Mouse (Mus musculus): Measurements from ENCODE around the gene Rnf26. TPM values are rescaled to one million over a fixed set of nuclear protein-coding genes. Genes with fewer than 3 reads are reported as not detected.
A peak's percentile ranks its signal among the peaks of the same experiment; 100 is the strongest.

The Rnf26 gene
- total RNA-seq, 4 experiments from 2014 or later = 1.7 to 2.9 (median 2.6) TPM

DNA sequence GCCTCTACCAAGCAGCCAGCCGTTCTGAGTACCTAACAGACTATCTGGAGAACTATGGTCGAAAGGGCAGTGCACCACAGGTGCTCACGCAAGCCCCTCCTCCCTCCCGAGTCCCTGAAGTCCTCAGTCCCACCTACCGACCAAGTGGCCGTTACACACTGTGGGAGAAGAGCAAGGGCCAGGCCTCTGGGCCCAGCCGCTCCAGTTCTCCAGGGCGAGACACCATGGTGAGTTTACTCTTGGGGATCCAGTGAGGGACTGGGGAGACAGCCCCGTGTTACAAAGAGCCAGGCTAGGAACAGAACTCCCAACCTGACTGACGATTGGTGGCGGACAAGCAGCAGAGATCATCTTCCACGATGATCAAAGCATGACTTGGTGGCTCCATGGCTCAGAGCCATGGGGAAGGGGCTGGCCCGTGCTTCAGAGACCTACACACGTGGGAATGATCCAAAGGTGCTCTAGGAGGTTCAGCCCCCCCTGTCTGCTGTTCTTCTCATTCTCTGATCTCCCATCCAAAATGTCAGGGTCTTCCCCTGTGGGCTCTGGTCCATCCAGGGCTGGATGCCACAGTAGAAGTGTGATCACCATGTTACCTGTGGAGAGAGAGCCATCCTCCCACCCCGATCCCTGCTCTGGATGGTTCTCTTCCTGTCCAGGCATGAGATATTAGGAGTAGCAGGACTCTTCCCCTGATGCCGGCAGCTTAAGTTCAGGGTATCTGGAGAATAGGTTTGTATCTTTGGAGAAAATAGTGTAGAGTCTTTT, 37.1 kb downstream of the Rnf26 start:
- DNase-seq (ENCODE audit: low spot score in 2 of 2) = peak in 1 of 2 experiments; percentile 3

DNA sequence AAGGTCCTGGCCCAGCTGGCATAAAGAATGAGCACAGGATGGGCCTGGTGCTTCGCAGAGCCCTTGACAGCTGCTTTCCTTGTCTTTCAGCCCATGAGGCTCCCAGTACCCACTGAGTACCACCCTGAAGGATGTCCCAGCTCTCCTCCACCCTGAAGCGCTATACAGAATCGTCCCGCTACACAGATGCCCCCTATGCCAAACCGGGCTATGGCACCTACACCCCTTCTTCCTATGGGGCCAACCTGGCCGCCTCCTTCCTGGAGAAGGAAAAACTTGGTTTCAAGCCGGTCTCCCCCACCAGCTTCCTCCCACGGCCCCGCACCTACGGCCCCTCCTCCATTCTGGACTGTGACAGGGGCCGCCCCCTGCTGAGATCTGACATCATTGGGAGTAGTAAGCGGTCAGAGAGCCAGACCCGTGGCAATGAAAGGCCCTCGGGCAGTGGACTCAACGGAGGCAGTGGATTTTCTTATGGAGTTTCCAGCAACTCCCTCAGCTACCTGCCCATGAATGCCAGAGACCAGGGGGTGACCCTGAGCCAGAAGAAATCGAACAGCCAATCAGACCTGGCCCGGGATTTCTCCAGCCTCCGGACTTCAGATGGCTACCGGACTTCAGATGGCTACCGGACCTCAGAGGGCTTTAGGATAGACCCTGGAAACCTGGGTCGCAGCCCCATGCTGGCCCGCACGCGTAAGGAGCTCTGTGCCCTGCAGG, 37.9 kb downstream of the Rnf26 start:
- DNase-seq (ENCODE audit: low spot score in 2 of 2) = peak in 1 of 2 experiments; percentile 9

DNA sequence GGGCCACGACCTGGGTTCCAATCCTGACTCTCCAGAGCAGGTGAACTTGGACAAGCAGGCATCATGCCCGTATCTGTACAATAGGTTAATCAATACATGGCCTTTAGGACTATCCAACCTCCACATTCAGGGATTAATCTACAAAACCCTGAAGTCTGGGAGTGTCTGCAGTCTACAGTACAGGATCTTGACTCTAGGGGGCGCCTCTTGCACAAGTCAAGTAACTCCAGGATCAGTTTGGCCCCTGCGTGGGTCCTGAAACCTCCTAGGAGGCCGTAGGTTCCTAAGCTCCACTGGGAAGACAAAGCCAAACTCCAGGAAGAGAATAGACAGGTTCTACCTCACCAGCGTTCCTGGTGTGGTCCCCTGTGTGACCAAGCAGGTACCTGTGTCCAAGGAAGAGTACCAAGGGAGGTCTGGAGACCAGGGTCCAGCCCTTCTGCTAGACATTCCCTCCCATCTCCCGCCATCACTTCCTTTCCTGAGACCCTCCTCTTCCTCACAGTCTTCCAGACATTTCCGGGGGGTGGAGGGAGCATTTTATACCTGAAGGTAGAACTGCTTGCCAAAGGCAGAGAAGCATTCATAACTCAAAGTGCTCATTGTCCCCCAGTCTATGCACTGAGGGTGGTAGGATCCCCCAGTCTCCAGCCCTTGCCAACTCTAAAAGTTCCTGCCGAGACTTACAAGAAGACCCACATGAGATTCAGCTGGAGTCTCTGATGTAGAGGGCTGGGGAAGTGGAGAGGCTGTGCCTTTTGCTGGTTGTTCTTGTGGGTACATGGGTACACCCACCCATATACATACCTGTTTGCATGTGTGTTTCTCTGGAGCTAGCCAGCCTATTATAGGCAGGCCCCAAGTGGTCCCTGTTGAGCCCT, 38.7 kb downstream of the Rnf26 start:
- peak in 1 of 2 experiments; percentile 49 for DNase-seq (ENCODE audit: low spot score in 2 of 2)

DNA sequence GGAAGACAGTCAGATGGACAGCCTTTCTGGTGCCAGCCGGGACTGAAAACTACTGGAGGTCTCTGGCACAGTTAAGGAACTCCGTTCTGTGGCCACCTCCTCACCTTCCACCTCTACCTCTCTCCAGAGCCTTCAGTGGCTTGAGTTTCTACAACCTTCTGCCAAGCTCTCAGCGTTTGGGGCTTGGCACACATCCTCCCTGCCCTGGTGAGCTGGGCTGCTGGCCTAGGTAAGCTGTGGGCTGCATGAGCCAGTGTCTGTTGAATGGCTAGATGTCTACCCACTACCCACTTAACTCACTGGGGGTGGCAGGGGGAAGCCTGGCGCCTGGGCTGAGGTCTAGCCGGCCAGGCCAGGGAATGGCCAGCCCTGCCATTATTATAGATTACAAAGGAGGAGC, 40.2 kb downstream of the Rnf26 start:
- peak in 1 of 2 experiments; percentile 59 for DNase-seq (ENCODE audit: low spot score in 2 of 2)

DNA sequence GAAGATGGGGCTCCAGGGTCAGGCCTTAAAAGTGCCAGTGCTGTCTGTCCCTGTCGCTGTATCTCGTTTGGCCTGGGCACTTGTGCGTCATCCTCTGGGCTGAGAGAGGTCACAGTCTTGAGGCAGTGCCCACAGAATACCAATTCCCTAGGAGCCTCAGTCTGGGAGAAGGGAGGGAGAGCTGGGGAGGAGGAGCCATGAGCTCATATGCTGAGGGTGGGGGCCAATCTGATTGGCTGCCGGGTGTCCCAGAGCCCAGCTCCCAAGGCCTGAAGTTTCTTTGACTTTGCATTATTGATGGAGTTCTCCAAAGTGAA, 40.8 kb downstream of the Rnf26 start:
- peak; percentile 70 to 78 for DNase-seq (ENCODE audit: low spot score in 2 of 2)

DNA sequence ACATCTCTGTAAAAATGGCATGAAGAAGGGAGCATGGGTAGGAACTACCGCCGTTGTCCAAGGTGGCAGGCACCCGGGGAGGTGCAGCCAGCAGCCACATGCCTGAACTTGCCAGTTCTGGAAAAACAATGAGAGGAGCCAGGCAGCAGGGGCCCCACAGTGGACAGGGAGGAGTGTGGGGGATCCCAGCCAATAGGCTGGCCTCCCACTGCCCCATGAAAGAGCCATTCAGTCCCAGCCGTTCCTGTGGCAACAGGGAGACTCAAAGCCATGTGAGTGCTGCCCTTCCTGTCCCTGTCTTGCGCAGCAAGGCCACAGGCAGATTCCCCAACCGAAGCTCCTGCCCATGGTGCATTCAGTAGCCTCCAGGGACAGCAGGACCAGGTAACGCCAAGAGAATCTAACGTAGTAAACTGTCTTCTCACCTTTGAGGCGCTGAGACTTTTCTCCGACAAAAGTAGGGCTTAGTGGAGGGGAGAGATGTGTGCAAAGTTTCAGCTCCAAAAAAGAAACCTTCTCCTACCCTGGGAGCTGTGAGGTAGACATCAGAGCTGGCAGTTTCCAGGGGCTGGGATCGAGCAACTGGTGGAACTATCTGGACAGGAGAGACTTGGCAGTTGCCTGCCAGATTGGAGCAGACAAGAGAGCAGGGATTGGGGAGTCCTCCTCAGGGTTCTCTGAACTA, 41.3 kb downstream of the Rnf26 start:
- no peak for DNase-seq (ENCODE audit: low spot score in 2 of 2)

DNA sequence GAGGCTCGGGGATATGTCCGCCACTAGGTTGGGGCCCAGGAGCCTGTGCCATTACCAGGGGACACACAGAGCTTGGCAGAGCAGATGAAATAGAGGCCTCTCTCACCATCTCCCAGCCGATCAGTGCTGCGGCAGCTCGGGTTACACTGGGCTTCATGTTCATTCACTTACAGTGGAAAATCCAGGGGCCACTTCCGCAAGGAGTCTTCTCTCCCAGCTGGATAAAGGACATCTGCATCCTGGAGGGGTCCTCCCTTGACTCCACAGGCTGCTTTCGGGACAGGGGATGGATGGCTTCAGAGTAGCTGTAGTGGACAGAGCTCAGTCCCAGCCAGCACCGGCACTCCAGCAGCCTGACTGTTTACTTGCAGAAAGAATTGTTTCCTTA, 42.5 kb downstream of the Rnf26 start:
- peak in 1 of 2 experiments; percentile 52 for DNase-seq (ENCODE audit: low spot score in 2 of 2)

DNA sequence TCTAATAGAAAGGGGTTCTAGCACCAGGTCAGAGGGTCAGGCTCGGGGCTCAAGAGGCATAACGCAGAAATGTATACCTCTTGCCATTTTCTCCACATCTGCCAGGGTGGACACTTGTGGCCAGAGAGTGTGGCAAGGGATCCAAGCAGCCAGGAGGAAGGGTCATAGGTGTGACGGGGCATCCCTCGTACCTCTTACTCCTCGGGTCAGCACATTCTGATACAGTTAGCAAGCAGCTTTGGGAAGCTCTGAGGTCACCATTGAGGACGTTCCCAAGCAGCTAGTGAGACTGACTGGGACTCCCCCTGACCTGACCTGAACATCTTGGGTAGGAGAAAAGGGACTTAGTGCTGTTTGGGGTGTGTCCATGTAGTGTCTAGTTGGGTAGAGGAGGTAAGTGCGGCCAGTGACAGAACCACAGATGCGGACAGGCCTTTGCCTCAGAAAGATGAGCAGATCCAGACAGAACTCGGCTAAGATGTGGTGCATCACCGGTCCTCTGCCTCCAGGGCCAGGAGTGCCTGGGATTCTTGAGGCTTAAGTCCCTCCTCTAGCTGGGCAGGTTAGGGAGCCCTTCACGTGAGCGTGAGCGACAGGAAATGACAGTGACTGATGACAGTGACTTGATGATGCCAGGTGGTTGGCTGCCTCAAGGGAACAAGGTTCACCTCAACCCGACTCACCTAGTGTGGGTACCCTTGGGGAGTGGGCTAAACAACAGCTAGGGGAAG, 43.0 kb downstream of the Rnf26 start:
- no peak for DNase-seq (ENCODE audit: low spot score in 2 of 2)

DNA sequence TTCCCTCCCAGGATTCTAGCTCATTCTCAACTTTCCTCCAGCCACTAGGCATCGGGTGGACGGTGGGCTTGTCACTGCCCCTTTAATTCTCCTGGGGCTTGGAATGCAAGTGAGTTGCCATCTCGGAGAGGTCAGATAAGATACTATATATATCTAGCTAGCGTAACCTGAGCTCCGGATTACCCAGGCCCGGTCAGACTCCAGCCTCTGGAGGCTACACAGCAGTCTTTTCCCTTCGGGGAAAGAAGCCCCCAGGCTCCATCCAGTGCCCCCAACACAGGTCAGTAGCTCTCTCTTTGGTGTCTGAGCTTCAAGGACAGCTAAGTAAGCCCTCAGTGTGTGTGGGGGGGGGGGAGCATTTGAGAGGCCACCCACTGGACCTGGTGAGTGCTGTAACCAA, 44.1 kb downstream of the Rnf26 start:
- peak in 1 of 2 experiments; percentile 55 for DNase-seq (ENCODE audit: low spot score in 2 of 2)

DNA sequence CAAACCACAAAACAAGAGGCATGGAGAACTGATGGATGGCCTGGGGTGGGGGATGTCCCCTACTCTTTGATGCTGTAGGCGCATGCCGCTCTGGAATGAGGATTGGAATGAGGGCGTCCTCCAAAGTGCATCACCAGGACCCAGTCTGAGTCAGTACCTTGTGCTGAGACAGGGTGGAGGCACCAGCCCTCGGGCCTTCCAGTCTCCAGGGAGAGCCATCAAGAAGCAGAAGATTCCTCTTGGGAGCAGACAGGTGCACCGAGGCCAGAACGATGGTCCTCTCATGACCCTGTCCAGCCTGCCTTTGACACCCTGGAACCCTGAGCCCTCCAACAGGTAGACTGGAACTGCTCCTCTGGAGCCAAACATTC, 45.4 kb downstream of the Rnf26 start:
- no peak for DNase-seq (ENCODE audit: low spot score in 2 of 2)

DNA sequence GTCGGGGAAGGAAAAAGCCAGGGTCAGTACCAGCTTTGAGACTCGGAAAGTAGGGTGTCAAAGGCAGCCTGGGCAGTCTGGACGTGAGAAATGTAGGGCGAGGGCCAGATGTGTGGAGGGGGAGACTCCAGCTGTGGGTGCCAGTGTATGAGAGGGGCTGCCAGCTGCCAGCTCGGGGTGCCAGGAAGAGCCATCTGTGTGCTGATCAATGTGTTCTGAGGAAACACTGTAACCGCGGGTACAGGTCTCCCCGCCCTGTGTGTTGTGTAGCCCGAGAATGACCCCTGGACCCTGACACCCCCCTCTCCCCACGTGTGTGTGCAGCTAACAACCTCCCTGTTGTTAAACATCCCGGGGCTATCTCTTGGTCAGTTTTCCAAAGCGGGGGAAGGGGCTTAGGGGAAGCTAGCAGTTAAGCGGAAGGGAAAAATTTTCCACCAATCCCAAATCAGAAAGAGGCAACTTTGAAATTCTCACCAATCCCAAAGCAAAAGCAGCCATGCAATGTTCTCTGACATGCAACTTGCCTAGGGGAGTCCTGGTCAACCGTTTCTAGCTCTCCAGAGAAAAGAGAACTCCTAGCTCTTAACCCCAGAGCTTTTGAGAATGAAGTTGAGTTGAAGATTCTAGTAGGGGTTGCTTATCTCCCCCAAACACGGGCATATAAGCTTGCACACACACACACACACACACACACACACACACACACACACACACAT, 45.9 kb downstream of the Rnf26 start:
- DNase-seq (ENCODE audit: low spot score in 2 of 2) = no peak

DNA sequence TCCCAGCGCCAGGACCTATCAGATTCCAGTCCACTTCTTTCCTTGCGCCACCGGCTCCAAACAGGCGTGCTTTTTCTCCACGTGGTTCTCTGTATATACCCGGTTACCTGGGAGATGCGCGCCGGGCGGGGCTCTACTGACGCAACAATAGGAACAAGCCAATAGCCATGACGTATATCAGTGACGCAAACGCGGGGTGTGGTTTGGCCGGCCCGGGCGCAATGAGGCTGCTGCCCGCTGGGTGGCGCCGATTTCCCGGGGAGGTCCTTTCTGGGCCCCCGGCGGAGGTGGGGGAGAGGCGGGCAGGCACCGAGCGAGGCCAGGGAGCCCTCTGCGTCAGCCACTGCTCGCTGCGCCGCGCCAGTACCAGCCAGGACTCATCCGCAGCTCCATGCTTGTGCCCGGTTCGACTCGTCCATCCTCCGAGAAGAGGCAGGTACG, 46.5 kb downstream of the Rnf26 start, which contains the start of gene Usp2:
TSS of gene Usp2 (plus strand) at position 237 of the 441 bp plus-strand sequence.
- DNase-seq (ENCODE audit: low spot score in 2 of 2) = peak; percentile 99 to 100

DNA sequence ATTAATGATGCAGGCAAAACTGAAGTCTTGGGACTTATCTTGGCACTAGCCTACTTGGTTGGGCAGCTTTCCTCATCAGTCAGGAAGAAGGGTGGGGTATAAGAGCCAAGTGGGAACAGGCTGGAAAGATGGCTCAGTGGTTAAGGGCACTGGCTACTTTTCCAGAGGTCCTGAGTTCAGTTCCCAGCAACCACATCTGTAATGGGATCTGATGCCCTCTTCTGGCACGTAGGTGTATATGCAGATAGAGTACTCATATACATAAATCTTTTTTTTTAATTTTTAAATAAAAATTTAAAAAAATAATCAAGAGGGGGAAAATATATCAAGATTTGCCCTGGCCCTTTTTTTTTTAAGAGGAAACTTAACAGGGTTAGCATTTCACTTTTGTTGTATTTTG, 48.1 kb downstream of the Rnf26 start:
- DNase-seq (ENCODE audit: low spot score in 2 of 2) = no peak

DNA sequence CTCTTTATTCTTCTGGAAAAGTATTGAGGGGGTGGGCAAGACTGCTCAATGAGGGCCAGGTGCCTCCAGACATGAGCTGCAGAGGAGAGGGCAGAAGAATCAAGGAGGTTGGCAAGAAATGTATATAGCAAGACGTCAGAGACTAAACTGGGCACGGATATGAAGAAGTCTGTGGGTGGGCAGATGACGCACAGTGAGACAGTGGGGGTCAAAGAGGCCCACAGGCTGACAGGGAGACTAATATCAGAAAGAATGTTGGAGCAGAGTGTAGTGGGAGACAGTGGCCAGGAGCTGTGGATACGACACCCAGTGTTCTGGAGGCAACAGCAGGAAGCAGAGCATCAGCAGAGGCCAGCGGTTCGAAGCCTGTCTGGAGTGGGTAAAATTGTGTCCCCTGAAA, 54.7 kb downstream of the Rnf26 start:
- no peak for DNase-seq (ENCODE audit: low spot score in 2 of 2)

DNA sequence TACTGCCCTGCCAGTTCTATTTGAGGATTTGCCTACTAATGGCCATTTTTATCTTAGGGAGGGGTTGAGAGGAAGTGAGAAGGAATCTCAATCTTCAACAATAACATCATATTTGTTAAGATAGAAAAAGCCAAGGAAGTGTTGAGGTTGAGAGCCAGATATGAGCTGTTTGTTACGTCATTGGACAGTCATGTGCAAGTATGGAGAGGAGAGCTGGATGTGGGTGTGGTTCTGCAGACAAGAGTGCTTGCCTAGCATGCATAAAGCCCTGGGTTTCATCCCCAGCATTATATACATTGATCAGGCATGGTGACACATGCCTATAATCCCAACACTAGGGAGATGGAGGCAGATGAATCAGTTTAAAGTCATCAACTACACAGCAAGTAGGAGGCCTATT, 59.4 kb downstream of the Rnf26 start:
- DNase-seq (ENCODE audit: low spot score in 2 of 2) = no peak

DNA sequence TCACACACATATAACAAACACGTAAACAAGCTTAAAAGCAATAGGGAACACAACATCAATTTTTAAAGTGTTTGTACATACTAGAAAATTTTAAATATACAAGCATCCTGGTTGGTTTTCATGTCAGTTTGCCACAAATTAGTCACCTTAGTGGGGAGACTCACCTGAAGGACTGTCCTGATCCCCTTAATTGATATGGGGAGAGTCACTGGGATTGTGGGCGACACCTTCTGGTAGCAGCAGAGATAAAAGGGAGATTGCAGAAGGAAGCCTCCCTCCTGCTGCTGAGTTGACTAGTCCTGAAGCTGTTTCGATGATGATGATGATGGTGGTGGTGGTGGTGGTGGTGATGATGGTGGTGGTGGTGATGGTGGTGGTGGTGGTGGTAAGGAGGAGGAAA, 60.5 kb downstream of the Rnf26 start:
- no peak for DNase-seq (ENCODE audit: low spot score in 2 of 2)

DNA sequence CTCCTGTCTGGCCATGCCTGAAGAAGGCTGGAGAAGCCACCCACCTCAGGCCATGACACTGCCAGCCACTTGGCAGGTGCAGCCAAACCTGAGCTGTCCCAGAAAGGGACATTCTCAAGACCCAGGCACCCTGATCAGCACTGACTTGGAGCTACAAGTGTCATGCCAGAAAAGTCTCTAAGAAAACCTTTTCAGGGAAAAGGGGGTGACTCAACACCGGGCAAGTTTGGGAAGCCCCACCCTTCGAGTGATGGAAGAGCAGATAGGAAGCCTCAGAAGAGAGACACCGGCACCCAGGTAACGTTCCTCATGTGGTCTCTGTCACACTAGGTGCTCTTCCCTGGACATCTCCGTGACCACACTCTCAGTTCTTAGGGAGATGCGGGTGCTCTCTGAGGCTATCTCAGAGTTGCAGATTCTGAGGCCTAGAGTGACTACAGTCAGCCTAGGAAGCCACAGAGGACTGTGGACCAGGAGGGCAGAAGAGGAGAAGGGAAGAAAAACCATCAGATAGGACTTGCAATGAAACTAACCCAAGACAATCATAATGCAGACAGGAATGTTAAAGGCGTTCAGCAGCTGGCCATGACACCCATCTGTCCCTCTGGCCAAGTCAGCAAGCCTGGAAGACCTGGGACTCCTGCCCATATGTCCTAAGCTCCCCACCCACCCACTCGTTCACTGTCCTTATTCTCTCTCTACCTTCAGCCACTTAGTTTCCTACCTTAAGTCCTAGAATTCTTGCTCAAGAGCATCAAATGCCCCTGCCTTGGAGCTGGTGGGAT, 63.7 kb downstream of the Rnf26 start:
- no peak for DNase-seq (ENCODE audit: low spot score in 2 of 2)

DNA sequence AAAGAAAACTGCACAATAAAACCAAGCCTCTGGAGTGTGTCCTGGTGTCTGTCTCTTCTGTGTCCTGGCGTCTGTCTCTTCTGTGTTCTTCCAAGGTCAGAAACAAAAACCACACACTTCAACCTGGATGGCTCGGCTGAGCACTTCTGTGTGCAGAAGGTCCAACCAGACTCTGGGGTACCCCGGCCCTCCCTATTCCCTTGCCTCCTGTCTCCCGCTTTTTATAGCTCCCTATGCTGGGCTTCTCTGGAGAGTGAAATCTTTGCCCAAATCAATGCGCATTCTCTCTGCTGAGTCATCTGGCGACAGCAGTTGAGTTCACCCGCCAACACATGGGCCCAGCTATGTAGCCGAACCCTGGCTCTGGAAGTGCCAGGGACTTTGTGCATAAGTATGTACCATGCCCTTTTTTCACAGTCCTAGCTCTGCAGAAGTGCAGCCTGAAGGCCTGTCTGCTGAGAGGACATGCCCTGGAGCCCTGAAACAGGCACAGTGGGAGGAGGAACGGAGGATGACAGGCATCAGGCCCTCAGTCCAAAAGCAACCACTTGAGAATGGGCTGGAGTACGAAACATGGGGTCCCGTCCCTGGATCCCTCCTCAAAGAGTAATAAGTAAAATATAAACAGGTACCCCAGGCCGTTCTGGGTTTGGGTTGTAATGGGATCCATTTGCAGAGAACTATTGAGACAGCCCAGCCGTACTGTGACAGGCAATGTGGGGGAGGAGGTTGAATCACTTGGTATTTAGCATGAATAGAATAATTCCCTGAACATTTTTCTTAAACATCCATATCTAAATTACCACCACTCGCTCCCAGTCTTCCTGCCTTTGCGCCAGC, 64.6 kb downstream of the Rnf26 start:
- DNase-seq (ENCODE audit: low spot score in 2 of 2) = no peak

All from gastrocnemius, adult 8-10 months (tissue).